Mouse (Mus musculus) cerebellum, adult 2 months (tissue): ENCODE measurements around the gene Ccdc130.

Source experiments
- CTCF ChIP-seq: fragments of 200-500 bp; IDR thresholded peaks from 2 replicates; pipeline ENCODE4 v1.5.1; 2011; ENCODE audit warnings: low read depth, mild to moderate bottlenecking, control low read depth, low read length, moderate library complexity, borderline replicate concordance; ENCODE audit not compliant: insufficient read depth
- POLR2A ChIP-seq: fragments of 200-500 bp; IDR thresholded peaks from 2 replicates; pipeline ENCODE4 v1.6.1; 2011; ENCODE audit warnings: low read length, control low read depth, borderline replicate concordance; ENCODE audit not compliant: insufficient read depth

GRCm38 (mm10) chr8:84211881-84212563 lies 58.2 kb downstream of the Ccdc130 start:
- no peak for TF ChIP-seq CTCF
- TF ChIP-seq POLR2A, result no peak
